Mouse (Mus musculus) C2C12 (cell line): ENCODE results near the gene Olfr490. TPM values are rescaled to one million over a fixed set of nuclear protein-coding genes. Genes with fewer than 3 reads are reported as not detected.

Experiments
- H3K27me3 ChIP-seq: one replicate; pipeline ENCODE4 v1.6.1; 2011; ENCODE audit not compliant: control insufficient read depth, insufficient read depth, insufficient read length
- H3K36me3 ChIP-seq: one replicate; pipeline ENCODE4 v1.6.1; 2011; ENCODE audit not compliant: control insufficient read depth, insufficient read depth
- H3K4me3 ChIP-seq: one replicate; pipeline ENCODE4 v1.5.1; 2011; ENCODE audit warnings: mild to moderate bottlenecking, control low read depth; ENCODE audit not compliant: poor library complexity, insufficient read depth, severe bottlenecking
- H3K79me2 ChIP-seq: one replicate; pipeline ENCODE4 v1.6.1; 2011; ENCODE audit not compliant: control insufficient read depth, insufficient read depth
- H3K79me3 ChIP-seq: one replicate; pipeline ENCODE4 v1.6.1; 2011; ENCODE audit warnings: low read depth, control low read depth
- H3ac ChIP-seq: one replicate; pipeline ENCODE3; 2011; ENCODE audit warnings: low read depth; ENCODE audit not compliant: control insufficient read depth, insufficient read length
- CEBPB ChIP-seq: IDR thresholded peaks from one replicate; pipeline ENCODE4 v1.6.1; 2011; ENCODE audit warnings: low read depth, mild to moderate bottlenecking, control low read depth, moderate library complexity
- CTCF ChIP-seq: IDR thresholded peaks from one replicate; pipeline ENCODE4 v1.5.1; 2011; ENCODE audit not compliant: control insufficient read depth, insufficient read depth, insufficient read length
- FOSL1 ChIP-seq: IDR thresholded peaks from one replicate; pipeline ENCODE4 v1.8.0; 2011; ENCODE audit warnings: mild to moderate bottlenecking, low read length; ENCODE audit not compliant: poor library complexity, insufficient read depth, severe bottlenecking
- MAX ChIP-seq: IDR thresholded peaks from one replicate; pipeline ENCODE4 v1.6.1; 2011; ENCODE audit warnings: mild to moderate bottlenecking, control low read depth
- MYOD1 ChIP-seq: IDR thresholded peaks from one replicate; pipeline ENCODE4 v1.6.1; 2011; ENCODE audit warnings: low read depth; ENCODE audit not compliant: control insufficient read depth, insufficient read length
- MYOG ChIP-seq: IDR thresholded peaks from one replicate; pipeline ENCODE4 v1.6.1; 2011; ENCODE audit not compliant: control insufficient read depth, insufficient read length; ENCODE audit errors: extremely low read depth
- USF1 ChIP-seq: IDR thresholded peaks from one replicate; pipeline ENCODE4 v1.6.1; 2011; ENCODE audit warnings: low read depth, mild to moderate bottlenecking, control low read depth, moderate library complexity
- long read RNA-seq, 2 experiments: library from polyadenylated mRNA; unstranded; transcript quantifications; one replicate each; pipeline ENCODE4 v2.0.0; 2019 to 2020
- polyA plus RNA-seq: library from polyadenylated mRNA; unstranded; fragments of >200 nt; fragmentation: generic; extraction: Trizol; gene quantifications from one replicate; pipeline ENCODE4 v1.2.1, GENCODE M21; 2012; ENCODE audit warnings: missing spikeins

The Olfr490 gene
- not detected for polyA plus RNA-seq
- long read RNA-seq, experiment 1: 0 reads
- long read RNA-seq, experiment 2: 0 reads

- Histone ChIP-seq H3K4me3 (no peak within 1 kb of the TSS), H3K79me2 (no peaks in the 10 kb centered on the region), H3K27me3 (no peaks in the 10 kb centered on the region), H3K36me3 (no peaks in the 10 kb centered on the region), H3ac (no peak within 1 kb of the TSS), H3K79me3 (no peaks in the 10 kb centered on the region)
- TF ChIP-seq MAX: no peak
- TF ChIP-seq MYOD1: no peak
- no peak for TF ChIP-seq CTCF
- no peak for TF ChIP-seq MYOG
- TF ChIP-seq USF1: no peak
- no peak for TF ChIP-seq CEBPB
Observed at GRCm38 (mm10) chr7:108288834-108289233, at the start of gene Olfr490. Olfr490 (minus strand) TSS chr7:108288934.

GRCm38 (mm10) chr7:108323574-108323973 lies 34.8 kb upstream of the Olfr490 start, which contains the start of gene Olfr492:
Olfr492 (minus strand) TSS chr7:108323674.
- Histone ChIP-seq H3K27me3 (no peaks in the 10 kb centered on the region), H3K79me2 (no peaks in the 10 kb centered on the region), H3K36me3 (no peaks in the 10 kb centered on the region), H3K79me3 (no peaks in the 10 kb centered on the region), H3ac (no peak within 1 kb of the TSS), H3K4me3 (no peak within 1 kb of the TSS)
- no peak for TF ChIP-seq MYOG
- no peak for TF ChIP-seq CEBPB
- TF ChIP-seq MAX: no peak
- TF ChIP-seq CTCF: no peak
- no peak for TF ChIP-seq MYOD1
- no peak for TF ChIP-seq FOSL1
- TF ChIP-seq USF1: no peak

GRCm38 (mm10) chr7:108313151-108313550 lies 24.4 kb upstream of the Olfr490 start, which contains the start of gene Olfr491:
Olfr491 (plus strand) TSS chr7:108313451.
- Histone ChIP-seq H3K27me3 (no peaks in the 10 kb centered on the region), H3K4me3 (no peak within 1 kb of the TSS), H3ac (no peak within 1 kb of the TSS), H3K79me2 (no peaks in the 10 kb centered on the region), H3K36me3 (no peaks in the 10 kb centered on the region), H3K79me3 (no peaks in the 10 kb centered on the region)
- no peak for TF ChIP-seq CEBPB
- TF ChIP-seq CTCF: no peak
- TF ChIP-seq MYOD1: no peak
- no peak for TF ChIP-seq MAX
- no peak for TF ChIP-seq FOSL1

GRCm38 (mm10) chr7:108258247-108258646 lies 30.5 kb downstream of the Olfr490 start, which contains the start of gene Olfr488:
Olfr488 (minus strand) TSS chr7:108258347.
- H3K27me3 ChIP-seq: no peaks in the 10 kb centered on the region
- H3K4me3 ChIP-seq: no peak within 1 kb of the TSS
- no peaks in the 10 kb centered on the region for H3K36me3 ChIP-seq
- no peaks in the 10 kb centered on the region for H3K79me3 ChIP-seq
- no peaks in the 10 kb centered on the region for H3K79me2 ChIP-seq
- H3ac ChIP-seq: no peak within 1 kb of the TSS
- TF ChIP-seq CEBPB: no peak
- TF ChIP-seq CTCF: no peak

Other genes starting within 250 kb of the Olfr490 start
- gene Olfr479, start 238.2 kb downstream of the Olfr490 start, polyA plus RNA-seq: not detected
- not detected for gene Olfr480, start 221.6 kb downstream of the Olfr490 start, polyA plus RNA-seq
- gene Olfr481, start 209.1 kb downstream of the Olfr490 start, polyA plus RNA-seq: not detected
- gene Olfr482, start 191.3 kb downstream of the Olfr490 start, polyA plus RNA-seq: 0.01 TPM
- not detected for gene Olfr483, start 188.1 kb downstream of the Olfr490 start, polyA plus RNA-seq
- not detected for gene Olfr484, start 161.5 kb downstream of the Olfr490 start, polyA plus RNA-seq
- gene Olfr485, start 129.1 kb downstream of the Olfr490 start, polyA plus RNA-seq: not detected
- not detected for gene Olfr486, start 116.2 kb downstream of the Olfr490 start, polyA plus RNA-seq
- gene Olfr487, start 74.3 kb downstream of the Olfr490 start, polyA plus RNA-seq: not detected
- gene Olfr488, start 30.6 kb downstream of the Olfr490 start, polyA plus RNA-seq: not detected
- not detected for gene Olfr491, start 24.5 kb upstream of the Olfr490 start, polyA plus RNA-seq
- gene Olfr492, start 34.7 kb upstream of the Olfr490 start, polyA plus RNA-seq: not detected
- not detected for gene Olfr493, start 58.0 kb upstream of the Olfr490 start, polyA plus RNA-seq
- not detected for gene Olfr494, start 76.4 kb upstream of the Olfr490 start, polyA plus RNA-seq
- not detected for gene Olfr495, start 104.2 kb upstream of the Olfr490 start, polyA plus RNA-seq
- gene Olfr497, start 131.5 kb upstream of the Olfr490 start, polyA plus RNA-seq: not detected
- gene Olfr498, start 176.4 kb upstream of the Olfr490 start, polyA plus RNA-seq: not detected
- gene Olfr502, start 236.1 kb upstream of the Olfr490 start, polyA plus RNA-seq: not detected